Mouse (Mus musculus) midbrain, embryonic 14.5 days (tissue): ENCODE measurements at regions not wholly inside any gene's neighbourhood (a gene's known extent, or its start where the extent isn't known, plus 50 kb on each side); places are given as distances from the start of the nearest gene placed in this dataset.

Experiments
- ATAC-seq: fragments of 200-750 bp; cut with Nextera tagmentation; 2 replicates; pipeline ENCODE4 v1.8.0; 2017; ENCODE audit warnings: moderate number of reproducible peaks, moderate library complexity; ENCODE audit not compliant: low FRiP score, low TSS enrichment
- DNase-seq: peaks from one replicate; pipeline ENCODE4 v3.0.0-alpha.2; 2015
- H3K27ac ChIP-seq: fragments of 300-500 bp; sonication (generic); replicated peaks from 2 replicates; pipeline ENCODE4 v1.5.1; 2014; ENCODE audit warnings: mild to moderate bottlenecking, low read depth, low read length, moderate library complexity
- H3K27me3 ChIP-seq: fragments of 300-500 bp; sonication (generic); 2 replicates; pipeline ENCODE4 v1.6.1; 2014; ENCODE audit warnings: low read length, control low read depth, mixed read lengths; ENCODE audit not compliant: control insufficient read depth, insufficient read depth
- H3K36me3 ChIP-seq: fragments of 300-500 bp; sonication (generic); 2 replicates; pipeline ENCODE4 v1.6.1; 2014; ENCODE audit warnings: low read length, control low read depth; ENCODE audit not compliant: control insufficient read depth, insufficient read depth
- H3K4me1 ChIP-seq: fragments of 300-500 bp; sonication (generic); 2 replicates; pipeline ENCODE4 v1.6.1; 2014; ENCODE audit warnings: mild to moderate bottlenecking, antibody characterized with exemption, low read length, control low read depth; ENCODE audit not compliant: control insufficient read depth, insufficient read depth
- H3K4me2 ChIP-seq: fragments of 300-500 bp; sonication (generic); 2 replicates; pipeline ENCODE4 v1.6.1; 2014; ENCODE audit warnings: mild to moderate bottlenecking, low read length, moderate library complexity
- H3K4me3 ChIP-seq: fragments of 300-500 bp; sonication (generic); replicated peaks from 2 replicates; pipeline ENCODE4 v1.5.1; 2014; ENCODE audit warnings: low read depth, low read length
- H3K9ac ChIP-seq: fragments of 300-500 bp; sonication (generic); replicated peaks from 2 replicates; pipeline ENCODE4 v1.6.1; 2014; ENCODE audit warnings: mild to moderate bottlenecking, low read length, moderate library complexity
- H3K9me3 ChIP-seq: fragments of 300-500 bp; sonication (generic); 2 replicates; pipeline ENCODE4 v1.6.1; 2016; ENCODE audit warnings: low read length, control low read depth, mixed read lengths; ENCODE audit not compliant: control insufficient read depth
- WGBS: fragments of 180-500 bp; shearing (Covaris S2); extraction: QIAGEN DNeasy Blood & Tissue Kit; methylation state at CpG from one replicate; pipeline ENCODE4 v1.1.7; 2014; 5-methylcytosine and 5-hydroxymethylcytosine counted together

GRCm38 (mm10) chr3:124849915-124850314, 269.0 kb upstream of the 1700003H04Rik start:
- DNase-seq: no peak
- Histone ChIP-seq H3K4me1 (no peaks in the 10 kb centered on the region), H3K4me3 (no peak overlapping the region), H3K27me3 (no peaks in the 10 kb centered on the region), H3K9me3 (no peaks in the 10 kb centered on the region), H3K36me3 (no peaks in the 10 kb centered on the region), H3K9ac (no peak overlapping the region), H3K4me2 (no peak overlapping the region), H3K27ac (no peak overlapping the region)
- WGBS: 62% methylated on average over 2 of the region's 2 CpGs
- no peak for ATAC-seq

GRCm38 (mm10) chr3:124820586-124820985, 239.7 kb upstream of the 1700003H04Rik start:
- DNase-seq (peak; percentile 35), ATAC-seq (no peak)
- whole genome bisulfite sequencing: 85% methylated on average over 1 of the region's 1 CpGs
- H3K27me3 ChIP-seq: no peaks in the 10 kb centered on the region
- H3K9ac ChIP-seq: no peak overlapping the region
- H3K4me2 ChIP-seq: no peak overlapping the region
- no peaks in the 10 kb centered on the region for H3K9me3 ChIP-seq
- no peak overlapping the region for H3K27ac ChIP-seq
- no peaks in the 10 kb centered on the region for H3K36me3 ChIP-seq
- no peak overlapping the region for H3K4me3 ChIP-seq
- no peaks in the 10 kb centered on the region for H3K4me1 ChIP-seq

- Histone ChIP-seq H3K27ac (no peak overlapping the region), H3K4me1 (no peaks in the 10 kb centered on the region), H3K36me3 (no peaks in the 10 kb centered on the region), H3K27me3 (no peaks in the 10 kb centered on the region), H3K9ac (no peak overlapping the region), H3K4me2 (no peak overlapping the region), H3K4me3 (no peak overlapping the region), H3K9me3 (no peaks in the 10 kb centered on the region)
- WGBS: 94% methylated on average over 1 of the region's 1 CpGs
- ATAC-seq (no peak), DNase-seq (no peak)
Measured at GRCm38 (mm10) chr3:124806891-124807290, 226.0 kb upstream of the 1700003H04Rik start.

- Histone ChIP-seq H3K4me3 (no peak overlapping the region), H3K36me3 (no peaks in the 10 kb centered on the region), H3K9me3 (no peaks in the 10 kb centered on the region), H3K4me2 (no peak overlapping the region), H3K27ac (no peak overlapping the region), H3K9ac (no peak overlapping the region), H3K4me1 (no peaks in the 10 kb centered on the region), H3K27me3 (no peaks in the 10 kb centered on the region)
- ATAC-seq (no peak; the same call in 1 of the 2 replicates), DNase-seq (peak; percentile 22)
- 47% methylated on average over 7 of the region's 7 CpGs for WGBS
Measured at GRCm38 (mm10) chr3:124789220-124790017, 208.5 kb upstream of the 1700003H04Rik start.

GRCm38 (mm10) chr3:124788181-124788580, 207.3 kb upstream of the 1700003H04Rik start:
- no peaks in the 10 kb centered on the region for H3K4me1 ChIP-seq

GRCm38 (mm10) chr3:124770326-124770725, 189.4 kb upstream of the 1700003H04Rik start:
- no peak for ATAC-seq
- no peak overlapping the region for H3K27ac ChIP-seq
- H3K9me3 ChIP-seq: no peaks in the 10 kb centered on the region
- H3K27me3 ChIP-seq: no peaks in the 10 kb centered on the region
- no peaks in the 10 kb centered on the region for H3K4me1 ChIP-seq
- WGBS: 77% methylated on average over 1 of the region's 1 CpGs
- no peak overlapping the region for H3K4me2 ChIP-seq
- H3K4me3 ChIP-seq: no peak overlapping the region
- DNase-seq: no peak
- no peak overlapping the region for H3K9ac ChIP-seq
- no peaks in the 10 kb centered on the region for H3K36me3 ChIP-seq

More at GRCm38 (mm10) chr3:124788181-124788580, 207.3 kb upstream of the 1700003H04Rik start:
- ATAC-seq (no peak), DNase-seq (no peak)
- no peak overlapping the region for H3K27ac ChIP-seq
- H3K9ac ChIP-seq: no peak overlapping the region
- H3K27me3 ChIP-seq: no peaks in the 10 kb centered on the region
- no peak overlapping the region for H3K4me2 ChIP-seq
- no peaks in the 10 kb centered on the region for H3K9me3 ChIP-seq
- H3K36me3 ChIP-seq: no peaks in the 10 kb centered on the region
- WGBS: 89% methylated on average over 1 of the region's 1 CpGs
- no peak overlapping the region for H3K4me3 ChIP-seq

- ATAC-seq: peak; percentile 58; the same call in 1 of the 2 replicates
- 47% methylated on average over 5 of the region's 5 CpGs for WGBS
Measured at GRCm38 (mm10) chr3:124769252-124769651, 188.4 kb upstream of the 1700003H04Rik start.

GRCm38 (mm10) chr3:124755693-124756435, 175.0 kb upstream of the 1700003H04Rik start:
- no peak overlapping the region for H3K27ac ChIP-seq
- no peaks in the 10 kb centered on the region for H3K36me3 ChIP-seq
- ATAC-seq: no peak
- DNase-seq: no peak
- H3K27me3 ChIP-seq: no peaks in the 10 kb centered on the region
- H3K9ac ChIP-seq: no peak overlapping the region
- no peaks in the 10 kb centered on the region for H3K4me1 ChIP-seq
- no peak overlapping the region for H3K4me2 ChIP-seq
- 91% methylated on average over 2 of the region's 2 CpGs for WGBS
- no peak overlapping the region for H3K4me3 ChIP-seq
- H3K9me3 ChIP-seq: no peaks in the 10 kb centered on the region

More at GRCm38 (mm10) chr3:124769252-124769651, 188.4 kb upstream of the 1700003H04Rik start:
- no peaks in the 10 kb centered on the region for H3K4me1 ChIP-seq
- H3K36me3 ChIP-seq: no peaks in the 10 kb centered on the region
- no peak overlapping the region for H3K27ac ChIP-seq
- no peak overlapping the region for H3K4me2 ChIP-seq
- no peaks in the 10 kb centered on the region for H3K27me3 ChIP-seq
- H3K9ac ChIP-seq: no peak overlapping the region
- H3K9me3 ChIP-seq: no peaks in the 10 kb centered on the region
- peak; percentile 46 for DNase-seq
- H3K4me3 ChIP-seq: no peak overlapping the region
